In genomic region chr14:25199900-25200299, GRCm38 (mm10) we compare ENCODE assay signal across 11 mouse cellular contexts.
DNase-seq lines count a peak whose midpoint lies in the region; ATAC-seq and TF ChIP-seq lines count a peak whose summit lies in the region.
"Had no signal": no experiment of that assay in that cellular context is flagged by ENCODE, and none has a peak within 500 bp of the region (broad histone marks: within the 10 kb centered on the region; RNA-seq: fewer than 3 reads in every experiment).

No protein-coding gene starts in this region.

- peaks cover 29% of the 10 kb centered on the region for H3K4me1 ChIP-seq in stomach, embryonic 16.5 days (ENCODE audit: control insufficient read depth, insufficient read depth, low read length)

- H3K36me3 ChIP-seq in stomach, embryonic 16.5 days (ENCODE audit: control insufficient read depth, insufficient read depth, low read length) = no peaks in the 10 kb centered on the region
- H3K36me3 ChIP-seq: liver, embryonic 15.5 days had no signal

- H3K4me3 ChIP-seq in gastrocnemius, adult 2 months = no peak overlapping the region
- no peak overlapping the region for H3K4me3 ChIP-seq in stomach, embryonic 16.5 days (replicated peaks; ENCODE audit: low read length)
- H3K4me3 ChIP-seq: liver, embryonic 15.5 days had no signal

- H3K9me3 ChIP-seq in stomach, embryonic 16.5 days (replicated peaks; ENCODE audit: control insufficient read depth, low read length) = no peaks in the 10 kb centered on the region
- H3K9me3 ChIP-seq: liver, embryonic 15.5 days had no signal

- WGBS in stomach, embryonic 16.5 days = 80% methylated on average over 3 of the region's 3 CpGs

- ATAC-seq in stomach, embryonic 16.5 days (ENCODE audit: insufficient read depth, low FRiP score) = no peak

- H3K9ac ChIP-seq in stomach, embryonic 16.5 days (ENCODE audit: low read length) = peak overlapping the region; percentile 46; the same call in 1 of the 2 replicates
- H3K9ac ChIP-seq: liver, embryonic 15.5 days had no signal

- no peak overlapping the region for H3K4me2 ChIP-seq in stomach, embryonic 16.5 days (ENCODE audit: low read depth, low read length)
- H3K4me2 ChIP-seq: liver, embryonic 15.5 days had no signal

- H3K27ac ChIP-seq in gastrocnemius, adult 2 months = no peak overlapping the region
- peak overlapping the region; percentile 88 for H3K27ac ChIP-seq in stomach, embryonic 16.5 days (ENCODE audit: low read length)
- H3K27ac ChIP-seq: liver, embryonic 15.5 days had no signal

- intact Hi-C loops in gastrocnemius, adult 2 months (cut with DNase I) = no loop called here
- intact Hi-C loops in gastrocnemius, postnatal 14 days (cut with DNase I; ENCODE audit: low total_unique reads) = loop anchor here (10.0 kb wide), 1 partner anchor 85 kb away; no protein-coding TSS in a partner anchor
- intact Hi-C loops in left cerebral cortex, postnatal 4 days (cut with DNase I) = no loop called here

- peak; percentile 38 for DNase-seq in gastrocnemius, adult 2 months
- DNase-seq in gastrocnemius, postnatal 14 days = no peak
- peak; percentile 26 for DNase-seq in left cerebral cortex, postnatal 4 days
- no peak for DNase-seq in left cerebral cortex, adult 11 months (ENCODE audit: low spot score)
- DNase-seq in gonadal fat pad, adult 2 months (ENCODE audit: low read depth) = peak; percentile 68
- no peak for DNase-seq in urinary bladder, adult 2 months (ENCODE audit: low spot score)
- DNase-seq in thymus, postnatal 14 days = no peak
- DNase-seq: kidney, adult 9 months; right cerebral cortex, postnatal 4 days had no signal

- TF ChIP-seq CTCF in gastrocnemius, adult 2 months (IDR thresholded peaks at IDR 0.05) = no peak

- no peaks in the 10 kb centered on the region for H3K27me3 ChIP-seq in stomach, embryonic 16.5 days (ENCODE audit: control insufficient read depth, insufficient read depth, low read length)
- H3K27me3 ChIP-seq: liver, embryonic 15.5 days had no signal

Comparison
In these comparisons a context has a peak if more than half of its experiments do, and no peak if none do; other contexts are left out.
1. DNase-seq: peak in gastrocnemius, adult 2 months (single experiment), left cerebral cortex, postnatal 4 days (single experiment) and gonadal fat pad, adult 2 months (single experiment); none in gastrocnemius, postnatal 14 days (single experiment), left cerebral cortex, adult 11 months (single experiment), urinary bladder, adult 2 months (single experiment) and thymus, postnatal 14 days (single experiment).